Mouse (Mus musculus) bone marrow macrophage, adult 2 months (primary cell): Measurements from ENCODE around the gene Sun5. TPM values are rescaled to one million over a fixed set of nuclear protein-coding genes. Genes with fewer than 3 reads are reported as not detected.

Experiments
- H3K27ac ChIP-seq: 2 replicates; pipeline ENCODE4 v1.5.1; 2012; ENCODE audit warnings: low read depth, low read length; ENCODE audit not compliant: insufficient read depth
- H3K4me1 ChIP-seq: 2 replicates; pipeline ENCODE4 v1.6.1; 2012; ENCODE audit warnings: low read length; ENCODE audit not compliant: control insufficient read depth, insufficient read depth
- H3K4me3 ChIP-seq: 2 replicates; pipeline ENCODE4 v1.5.1; 2012; ENCODE audit warnings: mild to moderate bottlenecking, low read length, moderate library complexity; ENCODE audit not compliant: insufficient read depth
- CTCF ChIP-seq: IDR thresholded peaks from 2 replicates; pipeline ENCODE4 v1.5.1; 2012; ENCODE audit warnings: low read depth, mild to moderate bottlenecking, low read length, moderate library complexity
- POLR2A ChIP-seq: IDR thresholded peaks from 2 replicates; pipeline ENCODE4 v1.6.1; 2012; ENCODE audit warnings: mild to moderate bottlenecking, low read depth, low read length, borderline replicate concordance
- polyA plus RNA-seq: library from polyadenylated mRNA; stranded (reverse); fragments of >200 nt; gene quantifications from 2 replicates; pipeline ENCODE4 v1.2.4, GENCODE M21; 2012; ENCODE audit not compliant: missing spikeins, insufficient read depth, insufficient read length

Gene Sun5
- not detected in 2 replicates for polyA plus RNA-seq

DNA sequence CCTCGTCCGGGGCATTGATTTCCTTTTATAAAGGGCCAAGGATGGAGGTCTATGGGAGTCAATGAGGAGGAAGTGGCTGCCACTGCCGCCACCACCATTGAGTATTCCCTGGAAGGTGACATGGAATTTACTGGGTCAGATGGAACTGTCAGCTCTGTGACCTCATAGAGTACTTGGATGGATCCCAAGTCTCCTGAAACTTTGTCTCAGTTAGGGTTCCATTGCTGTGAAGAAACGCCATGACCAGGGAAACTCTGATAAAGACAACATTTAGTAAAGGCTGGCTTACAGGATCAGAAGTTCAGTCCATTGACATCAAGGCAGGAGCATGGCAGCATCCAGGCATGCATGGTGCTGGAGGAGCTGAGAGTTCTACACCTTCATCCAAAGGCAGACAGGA is at the start of gene Sun5:
Gene Sun5 (minus strand): TSS at position 101 of the 400 bp plus-strand sequence.
- TF ChIP-seq CTCF, result no peak
- TF ChIP-seq POLR2A, result no peak
- no peaks in the 10 kb centered on the region for H3K4me1 ChIP-seq
- no peak within 1 kb of the TSS for H3K27ac ChIP-seq
- no peak within 1 kb of the TSS for H3K4me3 ChIP-seq

DNA sequence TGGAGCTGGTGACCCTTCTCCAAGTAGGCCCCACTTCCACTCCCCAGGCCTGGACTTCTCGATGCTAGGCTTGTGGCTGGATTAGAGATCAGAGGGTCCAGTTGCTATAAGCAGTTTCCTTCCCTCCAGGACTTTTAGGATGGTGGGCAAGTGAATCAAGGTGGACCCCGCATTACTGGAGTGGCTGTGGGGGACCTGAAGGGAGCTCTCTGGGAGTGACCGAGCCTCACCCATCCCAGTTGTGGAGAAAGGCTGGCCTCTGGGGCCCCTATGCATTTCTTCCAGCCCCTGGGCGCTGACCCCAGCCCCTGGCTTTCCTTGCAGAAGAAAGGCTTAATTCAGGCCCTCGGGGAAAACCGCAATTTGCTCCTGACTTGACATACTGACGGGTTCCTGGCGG is 47.0 kb upstream of the Sun5 start, which contains the start of gene Bpifb3:
Gene Bpifb3 (plus strand): TSS at position 301 of the 400 bp plus-strand sequence.
- Histone ChIP-seq H3K27ac (no peak within 1 kb of the TSS), H3K4me3 (no peak within 1 kb of the TSS), H3K4me1 (no peaks in the 10 kb centered on the region)
- TF ChIP-seq CTCF, result no peak
- no peak for TF ChIP-seq POLR2A

DNA sequence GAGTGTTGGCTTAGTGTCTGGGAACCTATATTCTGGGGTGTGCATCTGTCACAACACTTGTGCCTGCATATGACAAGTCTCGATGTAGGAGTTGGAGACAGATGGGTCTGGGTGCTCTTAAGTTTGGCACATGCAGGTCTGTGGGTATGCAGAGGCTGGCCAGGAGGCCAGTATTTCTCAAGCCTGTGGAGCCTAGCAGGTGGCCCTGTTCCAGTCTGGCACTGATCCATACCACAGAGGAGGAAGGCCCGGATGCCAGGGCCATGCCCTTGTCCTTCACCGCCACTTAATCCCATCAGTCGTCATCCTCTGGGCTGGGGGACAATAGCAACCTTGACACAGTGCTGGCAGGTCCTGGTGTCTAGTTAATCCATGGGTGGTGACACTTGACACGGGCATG is 43.3 kb upstream of the Sun5 start:
- no peak overlapping the region for H3K4me3 ChIP-seq
- H3K27ac ChIP-seq, result no peak overlapping the region
- TF ChIP-seq CTCF, result no peak
- TF ChIP-seq POLR2A, result no peak
- H3K4me1 ChIP-seq, result no peaks in the 10 kb centered on the region

DNA sequence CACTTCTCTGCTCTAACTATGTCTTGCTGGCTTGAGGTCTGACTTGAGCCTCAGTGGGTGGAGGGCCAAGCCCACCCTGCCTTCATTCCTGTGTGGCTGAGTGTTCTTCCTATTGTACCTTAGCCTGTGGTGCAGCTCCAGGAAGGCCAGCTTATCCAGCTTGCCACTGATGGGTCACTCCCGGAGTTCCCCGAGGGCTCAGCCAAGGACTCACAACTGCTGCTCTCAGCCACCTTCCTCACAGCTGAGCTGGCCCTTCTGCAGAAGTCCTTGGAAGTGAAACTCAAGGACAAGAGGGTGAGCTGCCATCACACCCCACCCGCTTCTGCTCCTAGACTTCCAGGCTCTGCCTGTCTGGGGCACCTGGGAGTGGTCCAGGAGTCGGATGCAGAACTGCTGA is 35.7 kb upstream of the Sun5 start:
- TF ChIP-seq POLR2A, result no peak
- TF ChIP-seq CTCF, result no peak
- Histone ChIP-seq H3K27ac (no peak overlapping the region), H3K4me3 (no peak overlapping the region), H3K4me1 (no peaks in the 10 kb centered on the region)

DNA sequence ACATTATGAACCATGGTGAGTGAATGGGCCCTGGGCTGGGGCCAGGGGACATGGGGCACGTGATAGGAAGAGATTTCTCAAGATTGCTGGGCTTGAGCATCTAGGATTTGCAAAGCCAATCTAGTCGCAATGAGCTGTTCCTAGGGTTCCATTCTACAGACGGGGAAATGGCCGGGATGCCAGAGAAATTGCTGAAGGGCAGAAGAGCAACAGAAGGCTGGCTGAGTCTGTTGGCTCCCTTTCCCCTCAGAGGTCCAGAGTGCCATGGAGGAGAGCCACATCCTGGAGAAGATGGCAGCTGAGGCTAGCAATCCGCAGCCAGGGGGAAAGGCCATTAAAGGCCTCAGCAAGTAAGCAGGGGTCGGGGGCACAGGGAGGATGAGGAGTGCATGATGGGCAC is 31.8 kb upstream of the Sun5 start:
- H3K4me1 ChIP-seq, result no peaks in the 10 kb centered on the region
- TF ChIP-seq CTCF, result no peak
- no peak for TF ChIP-seq POLR2A
- H3K27ac ChIP-seq, result no peak overlapping the region
- no peak overlapping the region for H3K4me3 ChIP-seq

DNA sequence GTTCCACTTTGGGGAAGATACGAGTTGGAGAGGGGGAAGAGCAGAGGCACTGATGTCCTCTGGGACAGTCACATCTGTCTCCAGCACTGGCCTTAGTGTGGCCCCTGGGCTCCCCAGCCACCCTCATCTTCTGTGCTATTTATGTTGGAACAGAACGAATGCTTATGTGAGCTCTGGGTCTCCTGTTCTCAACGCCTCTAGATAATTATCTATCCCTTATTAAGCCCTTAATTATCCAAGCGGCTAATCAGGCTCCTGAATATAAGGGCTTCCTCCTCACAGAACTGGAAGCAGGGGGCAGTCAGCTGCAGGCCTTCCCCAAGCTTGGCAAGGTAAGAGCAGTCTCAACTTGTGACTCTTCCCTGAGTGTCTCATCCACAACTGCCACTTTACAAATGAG is 29.2 kb upstream of the Sun5 start, which contains the start of gene Bpifb6:
Gene Bpifb6 (plus strand): TSS at position 301 of the 400 bp plus-strand sequence.
- TF ChIP-seq POLR2A (no peak), CTCF (no peak)
- no peak within 1 kb of the TSS for H3K27ac ChIP-seq
- H3K4me1 ChIP-seq, result no peaks in the 10 kb centered on the region
- no peak within 1 kb of the TSS for H3K4me3 ChIP-seq

DNA sequence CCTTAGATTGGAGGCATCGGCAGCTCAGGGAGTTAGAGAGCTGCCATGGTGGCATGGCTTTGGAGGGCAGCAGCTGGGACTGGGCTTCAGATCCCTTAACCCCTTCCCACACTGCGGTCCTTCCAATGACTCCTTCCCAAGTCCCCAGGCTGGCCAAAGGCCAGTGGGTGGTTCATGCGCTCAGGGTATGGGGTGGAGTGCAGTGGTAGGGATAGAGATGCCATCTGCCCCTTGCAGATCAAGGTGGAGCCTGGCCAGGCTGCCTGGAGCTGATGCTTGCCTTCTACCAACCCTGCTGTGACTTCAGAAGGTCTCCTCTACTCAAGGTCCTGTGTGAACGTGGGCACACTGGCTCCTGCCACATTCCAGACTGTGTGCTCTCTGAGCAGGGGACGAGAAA is 28.2 kb upstream of the Sun5 start:
- TF ChIP-seq POLR2A, result no peak
- no peak for TF ChIP-seq CTCF
- Histone ChIP-seq H3K4me3 (no peak overlapping the region), H3K4me1 (no peaks in the 10 kb centered on the region), H3K27ac (no peak overlapping the region)

DNA sequence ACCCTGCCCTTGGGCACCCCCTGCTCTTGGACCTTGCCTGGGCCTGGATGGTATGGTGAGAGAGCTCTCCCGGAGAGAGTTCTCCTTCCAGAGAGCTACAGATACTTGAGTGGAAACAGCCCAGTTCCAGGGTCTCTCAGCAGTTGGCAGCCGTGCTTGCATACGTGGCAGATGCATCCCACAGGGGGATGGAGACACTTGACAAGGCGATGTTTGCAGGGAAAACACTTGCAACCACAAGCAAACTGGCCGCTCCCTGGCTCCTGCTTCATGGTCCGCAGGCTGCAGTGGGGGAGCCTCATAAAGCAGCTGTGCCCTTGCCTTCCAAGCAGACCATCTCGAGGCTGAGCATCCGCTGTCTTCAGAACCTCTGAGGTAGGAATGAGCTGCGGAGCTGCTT is 3.9 kb upstream of the Sun5 start, which contains the start of gene Bpifb2:
Gene Bpifb2 (plus strand): TSS at position 301 of the 400 bp plus-strand sequence.
- no peak within 1 kb of the TSS for H3K4me3 ChIP-seq
- TF ChIP-seq CTCF, result no peak
- TF ChIP-seq POLR2A, result no peak
- no peaks in the 10 kb centered on the region for H3K4me1 ChIP-seq
- no peak within 1 kb of the TSS for H3K27ac ChIP-seq

DNA sequence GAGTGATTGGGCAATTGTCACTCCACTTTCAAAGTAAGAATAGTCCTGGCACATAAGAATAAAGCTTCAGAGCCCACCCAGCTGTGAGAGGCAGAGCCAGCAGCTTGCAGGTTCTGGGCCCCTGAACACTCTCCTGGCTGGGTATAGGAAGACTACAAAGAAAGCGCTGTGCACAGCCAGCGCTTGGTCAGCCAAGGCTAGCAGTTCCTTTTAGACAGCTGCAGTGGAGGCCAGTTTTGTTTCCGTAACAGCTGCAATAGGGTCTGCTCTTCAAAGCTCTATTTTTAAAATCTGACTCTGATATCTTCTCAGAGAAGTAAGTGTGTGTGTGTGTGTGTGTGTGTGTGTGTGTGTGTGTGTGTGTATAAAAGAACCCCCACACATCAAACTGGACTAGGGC is 8.9 kb downstream of the Sun5 start:
- no peak overlapping the region for H3K27ac ChIP-seq
- no peaks in the 10 kb centered on the region for H3K4me1 ChIP-seq
- TF ChIP-seq POLR2A (no peak), CTCF (no peak)
- no peak overlapping the region for H3K4me3 ChIP-seq

DNA sequence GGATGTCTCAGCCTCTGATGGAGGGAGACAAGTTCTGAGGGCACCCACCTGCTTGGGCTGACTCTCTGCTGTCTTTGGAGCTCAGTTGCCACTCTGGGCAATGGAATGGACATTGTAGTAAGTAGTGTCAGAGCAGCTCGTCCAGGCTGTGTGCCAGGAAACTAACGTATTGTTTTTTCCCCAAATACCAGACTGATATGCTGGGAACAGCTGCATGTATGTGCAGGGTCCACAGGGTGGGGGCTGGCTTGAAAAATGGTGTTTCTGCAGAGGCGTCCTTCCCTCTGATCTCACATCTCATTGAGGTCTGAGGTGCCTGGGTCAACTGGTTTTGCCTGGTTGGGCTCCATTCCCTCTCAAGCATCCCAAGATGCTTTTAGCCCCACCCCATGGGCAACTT is 10.2 kb downstream of the Sun5 start:
- H3K27ac ChIP-seq, result no peak overlapping the region
- no peak overlapping the region for H3K4me3 ChIP-seq
- no peaks in the 10 kb centered on the region for H3K4me1 ChIP-seq
- TF ChIP-seq POLR2A (no peak), CTCF (no peak)

DNA sequence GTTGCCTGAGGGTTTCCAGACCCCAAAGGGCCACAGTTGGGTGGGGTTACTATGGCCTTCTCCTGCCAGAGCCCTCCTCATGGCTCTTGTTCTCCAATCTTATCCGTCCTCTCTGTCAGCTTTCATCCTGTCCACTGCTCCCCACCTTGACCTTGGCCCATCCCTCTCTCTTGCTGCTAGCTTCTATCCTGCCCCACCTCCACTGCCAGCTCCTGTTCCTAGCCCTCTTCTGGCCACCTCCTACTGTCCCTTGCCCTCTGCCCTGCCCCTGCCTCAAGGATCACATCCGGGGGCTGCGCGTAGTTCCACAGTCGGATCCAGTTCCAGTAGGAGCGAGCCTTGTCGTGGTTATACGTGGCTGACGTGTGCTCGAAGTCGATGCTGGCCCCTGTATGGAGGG is 10.6 kb downstream of the Sun5 start:
- H3K27ac ChIP-seq, result no peak overlapping the region
- TF ChIP-seq CTCF (no peak), POLR2A (no peak)
- H3K4me3 ChIP-seq, result no peak overlapping the region
- no peaks in the 10 kb centered on the region for H3K4me1 ChIP-seq
